Mouse (Mus musculus) stomach, embryonic 14.5 days (tissue): ENCODE data around the gene Vmn1r189. TPM values are rescaled to one million over a fixed set of nuclear protein-coding genes. Genes with fewer than 3 reads are reported as not detected.
"Not testable (repeated sequence)": the region's sequence is repeated elsewhere in the genome, so short reads cannot be mapped to it uniquely, and the experiment has no call there.

Source experiments
- ATAC-seq: fragments of 200-750 bp; cut with Nextera tagmentation; 2 replicates; pipeline ENCODE4 v1.8.0; 2017; ENCODE audit warnings: low read depth, moderate TSS enrichment; ENCODE audit not compliant: insufficient number of reproducible peaks, insufficient read depth, low FRiP score
- H3K27ac ChIP-seq: fragments of 300-500 bp; sonication (generic); 2 replicates; pipeline ENCODE4 v1.5.1; 2014; ENCODE audit warnings: mild to moderate bottlenecking, low read length, moderate library complexity, mixed read lengths
- H3K27me3 ChIP-seq: fragments of 300-500 bp; sonication (generic); 2 replicates; pipeline ENCODE4 v1.6.1; 2014; ENCODE audit warnings: low read length, control low read depth, mixed read lengths; ENCODE audit not compliant: control insufficient read depth, insufficient read depth
- H3K36me3 ChIP-seq: fragments of 300-500 bp; sonication (generic); 2 replicates; pipeline ENCODE4 v1.6.1; 2014; ENCODE audit warnings: mild to moderate bottlenecking, control low read depth, low read length, moderate library complexity, mixed read lengths; ENCODE audit not compliant: control insufficient read depth, insufficient read depth
- H3K4me1 ChIP-seq: fragments of 300-500 bp; sonication (generic); 2 replicates; pipeline ENCODE4 v1.6.1; 2014; ENCODE audit warnings: low read length, control low read depth, mixed read lengths; ENCODE audit not compliant: control insufficient read depth, insufficient read depth
- H3K4me2 ChIP-seq: fragments of 300-500 bp; sonication (generic); replicated peaks from 2 replicates; pipeline ENCODE4 v1.6.1; 2014; ENCODE audit warnings: low read depth, low read length, control low read depth
- H3K4me3 ChIP-seq: fragments of 300-500 bp; sonication (generic); 2 replicates; pipeline ENCODE4 v1.5.1; 2014; ENCODE audit warnings: low read depth, low read length, control low read depth
- H3K9ac ChIP-seq: fragments of 300-500 bp; sonication (generic); replicated peaks from 2 replicates; pipeline ENCODE4 v1.6.1; 2014; ENCODE audit warnings: low read depth, mild to moderate bottlenecking, control low read depth, low read length, moderate library complexity, mixed read lengths
- H3K9me3 ChIP-seq: fragments of 300-500 bp; sonication (generic); 2 replicates; pipeline ENCODE4 v1.6.1; 2016; ENCODE audit warnings: low read depth, low read length, control low read depth; ENCODE audit not compliant: control insufficient read depth
- WGBS: fragments of 180-500 bp; shearing (Covaris S2); extraction: QIAGEN DNeasy Blood & Tissue Kit; methylation state at CpG from one replicate; pipeline ENCODE4 v1.1.7; 2014; 5-methylcytosine and 5-hydroxymethylcytosine counted together
- polyA plus RNA-seq: library from polyadenylated mRNA; unstranded; fragments of >200 nt; fragmentation: Nextera tagmentation; extraction: Ambion mirVana; gene quantifications from 2 replicates; pipeline ENCODE4 v1.2.1, GENCODE M21; 2014

The Vmn1r189 gene
- polyA plus RNA-seq, result not detected in 2 replicates

DNA sequence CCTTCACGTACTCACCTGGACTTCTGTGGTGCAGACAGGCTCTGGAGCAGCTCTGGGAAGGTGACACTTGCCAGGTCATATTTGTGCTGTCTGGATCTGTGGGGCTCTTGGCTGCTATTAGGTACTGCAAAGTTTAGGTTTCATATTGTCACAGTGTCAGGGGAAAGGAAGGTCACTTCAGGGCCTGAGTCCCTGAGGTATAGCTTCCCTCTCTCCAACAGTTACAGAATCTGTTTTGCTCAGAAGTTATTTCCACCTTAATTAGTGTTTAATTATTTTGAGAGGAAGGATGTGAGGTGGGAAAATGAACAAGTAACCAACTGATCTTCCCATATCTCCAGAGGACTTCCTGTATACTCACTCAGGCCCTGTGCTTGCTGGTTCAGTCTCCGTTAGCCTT, at the start of gene Vmn1r189:
Gene Vmn1r189 (minus strand): TSS at position 101 of the 400 bp plus-strand sequence.
- H3K4me1 ChIP-seq, H3K27ac ChIP-seq, H3K36me3 ChIP-seq, H3K4me3 ChIP-seq, H3K9ac ChIP-seq, H3K4me2 ChIP-seq, ATAC-seq, H3K27me3 ChIP-seq, H3K9me3 ChIP-seq: not testable (repeated sequence)
- 73% methylated on average over 1 of the region's 2 CpGs for WGBS

DNA sequence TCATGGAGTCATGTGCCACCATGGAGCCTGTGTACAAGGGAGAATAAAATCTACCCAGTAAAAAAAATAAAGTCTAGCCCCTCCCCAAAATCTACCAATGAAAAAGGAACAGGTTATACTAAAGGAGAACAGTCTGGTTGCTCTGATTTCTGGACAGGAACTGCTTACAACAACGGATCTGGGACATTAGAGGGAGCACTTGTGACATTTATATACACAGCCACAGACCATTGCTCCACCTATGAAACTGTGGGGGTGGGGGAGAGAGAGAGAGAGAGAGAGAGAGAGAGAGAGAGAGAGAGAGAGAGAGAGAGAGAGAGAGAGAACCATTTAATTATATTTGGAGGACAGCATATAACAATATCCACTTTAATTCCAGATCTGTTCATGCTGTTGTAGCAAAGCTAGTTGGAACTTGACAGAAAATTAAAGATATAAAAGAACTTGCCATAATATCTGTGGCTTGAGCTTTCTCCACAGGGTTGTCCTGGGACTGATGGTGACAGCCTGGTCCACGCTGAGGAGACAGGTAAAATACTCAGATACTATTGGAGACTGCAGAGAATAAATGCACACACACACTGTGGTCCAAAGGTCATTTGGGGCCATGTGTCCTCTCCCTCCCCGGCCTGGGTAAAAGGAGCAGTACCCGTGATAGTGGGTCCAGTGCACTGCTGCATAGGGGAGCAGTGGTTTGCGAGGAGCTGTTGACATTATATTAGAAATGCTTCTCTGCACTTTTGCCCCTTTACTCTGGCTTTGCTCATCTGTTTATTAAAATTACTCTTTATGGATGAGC, 31.1 kb upstream of the Vmn1r189 start:
- WGBS, result 68% methylated on average over 5 of the region's 5 CpGs
- H3K4me1 ChIP-seq, H3K4me3 ChIP-seq, H3K36me3 ChIP-seq, H3K27me3 ChIP-seq, H3K27ac ChIP-seq, H3K9me3 ChIP-seq, ATAC-seq, H3K9ac ChIP-seq, H3K4me2 ChIP-seq: not testable (repeated sequence)

DNA sequence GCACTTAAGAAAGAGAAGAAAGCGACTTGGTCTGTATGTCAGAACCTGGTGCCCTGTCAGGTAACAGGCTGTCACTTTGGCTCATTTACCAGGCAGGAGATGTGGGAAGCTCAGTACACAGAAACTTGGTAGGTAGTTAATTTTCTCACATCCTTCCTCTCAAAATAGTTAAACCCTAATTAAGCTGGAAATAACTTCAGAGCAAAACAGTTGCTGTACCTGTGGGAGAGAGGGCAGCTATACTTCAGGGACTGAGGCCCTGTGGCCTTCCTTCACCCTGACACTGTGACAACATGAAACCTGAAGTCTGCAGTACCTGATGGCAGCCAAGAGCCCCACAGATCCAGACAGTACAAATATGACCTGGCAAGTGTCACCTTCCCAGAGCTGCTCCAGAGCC, 21.5 kb downstream of the Vmn1r189 start, which contains the start of gene Vmn1r188:
Gene Vmn1r188 (plus strand): TSS at position 301 of the 400 bp plus-strand sequence.
- H3K9ac ChIP-seq, H3K4me1 ChIP-seq, H3K4me2 ChIP-seq, H3K9me3 ChIP-seq, H3K36me3 ChIP-seq, H3K4me3 ChIP-seq, ATAC-seq, H3K27me3 ChIP-seq, H3K27ac ChIP-seq: not testable (repeated sequence)
- 75% methylated on average over 1 of the region's 1 CpGs for WGBS

DNA sequence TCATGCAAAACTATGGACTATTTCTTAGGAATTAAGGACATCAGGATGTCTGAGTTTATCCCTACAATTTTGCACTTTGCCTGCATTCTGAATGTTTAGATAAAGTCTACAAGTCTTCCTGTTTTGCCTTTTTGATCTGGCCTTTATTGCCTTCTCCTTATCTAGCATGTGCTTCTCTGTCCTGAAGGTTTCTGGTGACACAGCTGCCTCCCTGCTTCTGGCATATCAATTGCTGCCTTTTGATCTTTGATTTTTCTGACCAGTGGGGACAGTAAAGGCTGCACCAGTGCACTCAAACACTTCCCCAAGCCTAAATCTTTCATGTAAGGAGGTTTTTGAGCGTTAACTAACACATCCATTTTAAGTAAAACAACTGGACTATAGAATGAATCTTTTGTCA, 42.2 kb downstream of the Vmn1r189 start:
- no peaks in the 10 kb centered on the region for H3K27me3 ChIP-seq
- H3K27ac ChIP-seq, result no peak overlapping the region
- 56% methylated on average over 1 of the region's 1 CpGs for WGBS
- no peaks in the 10 kb centered on the region for H3K36me3 ChIP-seq
- H3K9me3 ChIP-seq, result no peaks in the 10 kb centered on the region
- H3K9ac ChIP-seq, result no peak overlapping the region
- H3K4me2 ChIP-seq, result no peak overlapping the region
- ATAC-seq, result no peak
- no peak overlapping the region for H3K4me3 ChIP-seq
- H3K4me1 ChIP-seq, result no peaks in the 10 kb centered on the region

DNA sequence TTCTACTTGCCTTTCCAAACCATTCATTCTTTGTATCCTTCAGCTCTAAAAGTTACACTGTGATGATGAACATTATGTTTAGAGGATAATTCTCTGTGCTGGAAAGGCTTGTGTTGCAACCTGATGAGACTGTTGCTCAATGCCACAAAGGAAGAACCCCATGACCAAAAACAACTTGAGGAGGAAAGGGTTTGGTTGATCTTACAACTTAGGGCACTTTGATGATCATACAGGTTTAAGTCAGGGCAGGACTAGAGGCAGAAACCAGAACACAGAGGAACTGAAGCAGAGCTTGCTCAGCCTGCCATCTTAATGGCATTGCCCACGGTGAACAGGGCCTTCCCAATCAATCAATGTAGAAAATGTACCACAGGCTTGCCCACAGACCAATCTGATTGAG, 44.2 kb downstream of the Vmn1r189 start:
- Histone ChIP-seq H3K4me3 (no peak overlapping the region), H3K9me3 (no peaks in the 10 kb centered on the region), H3K4me1 (no peaks in the 10 kb centered on the region), H3K4me2 (no peak overlapping the region), H3K36me3 (no peaks in the 10 kb centered on the region), H3K9ac (no peak overlapping the region), H3K27ac (no peak overlapping the region), H3K27me3 (no peaks in the 10 kb centered on the region)
- WGBS, result 58% methylated on average over 1 of the region's 1 CpGs
- ATAC-seq, result no peak

DNA sequence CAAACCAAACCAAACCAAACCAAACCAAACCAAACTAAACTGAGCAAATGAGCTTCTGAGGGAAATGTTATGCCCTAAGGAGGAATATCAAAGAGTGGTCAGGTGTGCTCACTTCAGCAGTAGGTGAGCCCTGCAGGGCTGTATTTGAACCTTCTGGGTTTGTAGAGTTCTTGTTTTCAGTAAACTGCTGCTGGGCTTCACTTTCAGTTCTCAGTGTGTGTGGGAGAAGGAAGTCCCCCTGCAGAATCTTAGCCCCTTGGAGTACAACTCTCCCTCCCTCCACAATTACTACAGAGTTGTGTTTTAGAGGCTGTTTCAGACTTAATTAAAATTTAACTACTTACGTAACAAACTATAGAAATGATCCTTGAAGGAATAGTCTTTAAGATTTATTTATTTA, 51.9 kb downstream of the Vmn1r189 start:
- no peak overlapping the region for H3K4me3 ChIP-seq
- no peak overlapping the region for H3K9ac ChIP-seq
- H3K27me3 ChIP-seq, result no peaks in the 10 kb centered on the region
- no peak overlapping the region for H3K27ac ChIP-seq
- 94% methylated on average over 1 of the region's 1 CpGs for WGBS
- H3K4me2 ChIP-seq, result no peak overlapping the region
- no peaks in the 10 kb centered on the region; the same call in 1 of the 2 replicates for H3K4me1 ChIP-seq
- no peak for ATAC-seq
- H3K9me3 ChIP-seq, result no peaks in the 10 kb centered on the region
- H3K36me3 ChIP-seq, result no peaks in the 10 kb centered on the region

DNA sequence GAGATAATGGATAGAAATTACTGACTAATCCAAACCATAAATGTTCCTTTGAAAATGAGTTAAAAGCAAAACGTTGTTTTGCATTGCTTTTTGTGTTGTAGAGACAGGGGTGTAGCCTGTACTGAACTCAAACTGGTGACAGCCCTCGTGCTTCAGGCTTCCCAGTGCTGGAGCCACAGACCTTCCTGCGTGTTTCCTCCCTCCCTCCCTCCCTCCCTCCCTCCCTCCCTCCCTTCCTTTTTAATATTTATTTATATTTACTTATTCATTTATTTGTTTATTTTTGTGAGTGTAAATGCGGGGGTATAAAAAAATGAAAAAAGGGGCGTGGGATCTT, 54.1 kb downstream of the Vmn1r189 start:
- Histone ChIP-seq H3K4me2 (peak overlapping the region; percentile 64), H3K9me3 (no peaks in the 10 kb centered on the region), H3K4me3 (peak overlapping the region; percentile 30), H3K27ac (peak overlapping the region; percentile 35; the same call in 1 of the 2 replicates), H3K9ac (no peak overlapping the region; the same call in 1 of the 2 replicates), H3K36me3 (no peaks in the 10 kb centered on the region), H3K27me3 (no peaks in the 10 kb centered on the region), H3K4me1 (no peaks in the 10 kb centered on the region; the same call in 1 of the 2 replicates)
- ATAC-seq, result no peak
- WGBS, result 10% methylated on average over 5 of the region's 5 CpGs

DNA sequence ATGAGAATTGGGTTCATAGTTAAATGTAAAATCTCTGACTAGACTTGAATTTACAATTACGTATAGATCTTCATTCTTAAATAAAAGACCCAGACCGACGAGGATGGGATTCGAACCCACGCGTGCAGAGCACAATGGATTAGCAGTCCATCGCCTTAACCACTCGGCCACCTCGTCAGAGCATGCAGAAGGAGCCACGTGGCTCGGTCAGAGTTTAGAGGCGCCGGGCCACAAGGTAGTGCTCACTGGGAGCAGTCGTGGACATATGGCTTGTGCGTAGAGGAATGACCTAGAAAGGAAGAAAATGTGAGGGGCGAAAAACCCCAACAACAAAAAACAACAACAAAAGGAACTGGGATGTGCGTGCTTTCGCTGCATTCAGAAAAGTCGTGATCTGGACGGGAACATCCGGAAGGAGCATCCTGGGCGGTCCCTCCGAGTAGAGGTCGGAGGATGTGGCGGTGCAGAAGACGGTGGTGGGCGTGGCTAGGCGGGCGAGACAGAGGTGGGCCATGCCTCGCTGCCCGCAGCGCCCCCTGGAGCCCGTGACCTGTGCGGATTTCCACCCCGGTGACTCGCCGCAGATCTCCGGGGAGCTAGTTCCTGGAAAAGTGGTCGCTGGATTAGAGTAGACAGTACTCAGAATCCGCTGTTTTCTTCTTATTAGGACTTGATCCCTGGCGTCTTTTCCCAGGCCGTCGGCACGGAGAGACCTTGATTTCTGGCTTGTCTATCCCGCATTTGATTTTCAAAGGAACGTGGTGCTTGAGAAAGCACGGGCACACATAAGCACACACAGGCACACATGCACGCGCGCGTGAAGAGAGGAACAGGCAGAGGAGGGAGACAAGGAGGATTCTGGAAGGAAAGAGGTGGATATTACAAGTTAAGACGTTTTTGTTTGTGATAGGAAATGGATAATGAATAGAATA, 54.8 kb downstream of the Vmn1r189 start:
- ATAC-seq, result peak; percentile 93
- Histone ChIP-seq H3K27me3 (no peaks in the 10 kb centered on the region), H3K4me3 (peak overlapping the region; percentile 30), H3K36me3 (no peaks in the 10 kb centered on the region), H3K4me1 (no peaks in the 10 kb centered on the region; the same call in 1 of the 2 replicates), H3K27ac (peak overlapping the region; percentile 62), H3K4me2 (peak overlapping the region; percentile 64), H3K9me3 (no peaks in the 10 kb centered on the region), H3K9ac (no peak overlapping the region; the same call in 1 of the 2 replicates)
- WGBS, result under 1% methylated on average over 52 of the region's 52 CpGs
